ENCODE assay signal across 27 mouse cellular contexts in genomic region chr5:43439191-43439590, GRCm38 (mm10).
DNase-seq lines count a peak whose midpoint lies in the region; ATAC-seq and TF ChIP-seq lines count a peak whose summit lies in the region.
"Had no signal": no experiment of that assay in that cellular context is flagged by ENCODE, and none has a peak within 500 bp of the region (broad histone marks: within the 10 kb centered on the region; RNA-seq: fewer than 3 reads in every experiment).

No protein-coding gene starts in this region.

- peak; percentile 17 for DNase-seq in forebrain, embryonic 14.5 days (ENCODE audit: low spot score)
- no peak for DNase-seq in forebrain, embryonic 10.5 days (ENCODE audit: extremely low spot score, low spot score)
- peak; percentile 86 for DNase-seq in heart, adult 11 months
- no peak for DNase-seq in heart, adult 9 months (ENCODE audit: low spot score in 2 of 2)
- DNase-seq in kidney, adult 9 months, result peak; percentile 61
- no peak for DNase-seq in kidney, postnatal 4 days
- peak; percentile 57 for DNase-seq in brain, embryonic 14.5 days (ENCODE audit: low read depth)
- DNase-seq: adrenal gland, adult 8-10 months; adrenal gland, postnatal 14 days; adrenal gland, postnatal 36 days; B cell, adult 2 months; cerebellum, adult 11 months; cerebellum, adult 18-20 months; cerebellum, adult 8-10 months; cerebellum, adult 9-11 months; cerebellum, postnatal 14 days; cerebellum, postnatal 36 days; embryo, embryonic 11 days had no signal

- no peak overlapping the region for H3K9ac ChIP-seq in forebrain, embryonic 14.5 days (ENCODE audit: low read length)
- H3K9ac ChIP-seq: embryonic facial prominence, embryonic 13.5 days; embryonic facial prominence, embryonic 15.5 days; forebrain, embryonic 13.5 days had no signal

- no peaks in the 10 kb centered on the region for H3K9me3 ChIP-seq in forebrain, embryonic 14.5 days (replicated peaks; ENCODE audit: control insufficient read depth, low read length)
- no peaks in the 10 kb centered on the region for H3K9me3 ChIP-seq in forebrain, embryonic 10.5 days
- H3K9me3 ChIP-seq: embryonic facial prominence, embryonic 13.5 days; embryonic facial prominence, embryonic 15.5 days; forebrain, embryonic 13.5 days; G1E had no signal

- no peak overlapping the region for H3K4me2 ChIP-seq in forebrain, embryonic 14.5 days (ENCODE audit: low read length)
- H3K4me2 ChIP-seq: embryonic facial prominence, embryonic 13.5 days; embryonic facial prominence, embryonic 15.5 days; forebrain, embryonic 13.5 days had no signal

- H3K36me3 ChIP-seq in forebrain, embryonic 14.5 days (ENCODE audit: control insufficient read depth, insufficient read depth, low read length), result no peaks in the 10 kb centered on the region
- H3K36me3 ChIP-seq in forebrain, embryonic 10.5 days (replicated peaks), result no peaks in the 10 kb centered on the region
- H3K36me3 ChIP-seq: embryonic facial prominence, embryonic 13.5 days; embryonic facial prominence, embryonic 15.5 days; G1E had no signal

- TF ChIP-seq CTCF in brain, embryonic 14.5 days (IDR thresholded peaks at IDR 0.05; ENCODE audit: borderline replicate concordance, extremely low read depth, insufficient read depth, insufficient read length), result no peak

- WGBS in forebrain, embryonic 14.5 days, result 5% methylated on average over 2 of the region's 2 CpGs
- 45% methylated on average over 2 of the region's 2 CpGs for WGBS in forebrain, embryonic 10.5 days

- ATAC-seq in forebrain, embryonic 14.5 days, result no peak
- ATAC-seq: activated CD4-positive, CD25-positive, alpha-beta regulatory T cell, adult 4 months; CD4-positive, CD25-positive, alpha-beta regulatory T cell, adult 4 months; Patski had no signal

- no peak overlapping the region for H3K27ac ChIP-seq in forebrain, embryonic 14.5 days (ENCODE audit: low read depth, low read length)
- no peak overlapping the region for H3K27ac ChIP-seq in forebrain, embryonic 10.5 days
- H3K27ac ChIP-seq: embryonic facial prominence, embryonic 13.5 days; embryonic facial prominence, embryonic 15.5 days; forebrain, embryonic 13.5 days had no signal

- H3K27me3 ChIP-seq in forebrain, embryonic 14.5 days (replicated peaks; ENCODE audit: control insufficient read depth, insufficient read depth, low read length), result no peaks in the 10 kb centered on the region
- no peaks in the 10 kb centered on the region for H3K27me3 ChIP-seq in forebrain, embryonic 10.5 days (ENCODE audit: poor library complexity, severe bottlenecking)
- H3K27me3 ChIP-seq: CH12.LX; embryonic facial prominence, embryonic 13.5 days; embryonic facial prominence, embryonic 15.5 days; forebrain, embryonic 13.5 days; Patski had no signal

- H3K4me3 ChIP-seq in forebrain, embryonic 14.5 days (ENCODE audit: low read depth, low read length), result no peak overlapping the region
- H3K4me3 ChIP-seq in forebrain, embryonic 10.5 days, result no peak overlapping the region
- H3K4me3 ChIP-seq: embryonic facial prominence, embryonic 13.5 days; embryonic facial prominence, embryonic 15.5 days; erythroblast, embryonic 14.5 days; forebrain, embryonic 13.5 days had no signal

- 0 out of 2 replicates have a peak, but pooled peaks cover 3% of the 10 kb centered on the region for H3K4me1 ChIP-seq in forebrain, embryonic 14.5 days (ENCODE audit: control insufficient read depth, insufficient read depth, low read length)
- H3K4me1 ChIP-seq in forebrain, embryonic 10.5 days, result peaks cover 10% of the 10 kb centered on the region
- H3K4me1 ChIP-seq: embryonic facial prominence, embryonic 15.5 days had no signal

- TF ChIP-seq POLR2A in brain, embryonic 14.5 days (IDR thresholded peaks at IDR 0.05; ENCODE audit: borderline replicate concordance, extremely low read depth, insufficient read depth, insufficient read length, poor library complexity, severe bottlenecking), result no peak

Comparison
In these comparisons a context has a peak if more than half of its experiments do, and no peak if none do; other contexts are left out.
1. DNase-seq: peak in forebrain, embryonic 14.5 days (single experiment), heart, adult 11 months (single experiment), kidney, adult 9 months (single experiment) and brain, embryonic 14.5 days (single experiment); none in forebrain, embryonic 10.5 days (single experiment), heart, adult 9 months (0 of 2) and kidney, postnatal 4 days (0 of 2).